Mouse (Mus musculus) heart, adult 2 months (tissue): ENCODE measurements around the gene Evc. TPM values are rescaled to one million over a fixed set of nuclear protein-coding genes. Genes with fewer than 3 reads are reported as not detected.

ENCODE experiments used
- DNase-seq, 2 experiments: peaks; one replicate each; pipeline ENCODE4 v3.0.0; 2021
- H3K27ac ChIP-seq: fragments of 200-600 bp; 2 replicates; pipeline ENCODE4 v1.8.1; 2022
- H3K27me3 ChIP-seq: fragments of 200-500 bp; 2 replicates; pipeline ENCODE4 v1.6.1; 2012; ENCODE audit warnings: mild to moderate bottlenecking, low read length, inconsistent platforms, mixed read lengths; ENCODE audit not compliant: control insufficient read depth, insufficient read depth
- H3K36me3 ChIP-seq: fragments of 200-500 bp; 2 replicates; pipeline ENCODE4 v1.6.1; 2012; ENCODE audit warnings: low read length, inconsistent platforms; ENCODE audit not compliant: control insufficient read depth, insufficient read depth
- H3K4me1 ChIP-seq: fragments of 200-500 bp; 2 replicates; pipeline ENCODE4 v1.6.1; 2011; ENCODE audit warnings: low read length; ENCODE audit not compliant: control insufficient read depth, insufficient read depth
- H3K4me3 ChIP-seq: fragments of 200-600 bp; 2 replicates; pipeline ENCODE4 v1.8.1; 2022
- H3K79me2 ChIP-seq: fragments of 200-500 bp; replicated peaks from 2 replicates; pipeline ENCODE4 v1.6.1; 2012; ENCODE audit warnings: mild to moderate bottlenecking, inconsistent platforms, low read length, moderate library complexity, mixed read lengths; ENCODE audit not compliant: control insufficient read depth, insufficient read depth
- H3K9ac ChIP-seq: fragments of 200-500 bp; 2 replicates; pipeline ENCODE4 v1.6.1; 2012; ENCODE audit warnings: low read depth, mild to moderate bottlenecking, control low read depth, inconsistent platforms, low read length, mixed read lengths
- CTCF ChIP-seq: fragments of 200-600 bp; IDR thresholded peaks from 2 replicates; pipeline ENCODE4 v1.8.1; 2022; ENCODE audit warnings: antibody characterized with exemption, mild to moderate bottlenecking, moderate library complexity
- EP300 ChIP-seq: fragments of 200-500 bp; IDR thresholded peaks from 2 replicates; pipeline ENCODE4 v1.6.1; 2011; ENCODE audit warnings: low read depth, low read length, control low read depth; ENCODE audit not compliant: insufficient read depth
- POLR2A ChIP-seq: fragments of 200-500 bp; IDR thresholded peaks from 2 replicates; pipeline ENCODE4 v1.6.1; 2011; ENCODE audit warnings: mild to moderate bottlenecking, low read depth, low read length, control low read depth; ENCODE audit not compliant: insufficient read depth
- WGBS: fragments of 180-500 bp; shearing (Covaris S2); methylation state at CpG from one replicate; pipeline ENCODE4 v1.1.7; 2018; 5-methylcytosine and 5-hydroxymethylcytosine counted together
- intact Hi-C: fragments of 180-260 bp; cut with DNase I; formaldehyde crosslinking; loops from one replicate; pipeline ENCODE4 v1.15.1; 2025
- polyA plus RNA-seq: library from polyadenylated mRNA; depleted of rRNA; stranded (reverse); fragments of >200 nt; gene quantifications from 2 replicates; pipeline ENCODE4 v1.2.3, GENCODE M21; 2012
- total RNA-seq, 2 experiments: library from RNA; stranded (reverse); gene quantifications; 2 replicates each; pipeline ENCODE4 v1.2.3; 2021

Gene Evc
- total and polyA plus RNA-seq, 3 experiments, result 5.2 to 6.5 (median 5.8) TPM

GRCm38 (mm10) chr5:37263816-37264215 lies 72.9 kb downstream of the Evc start:
- no peak for DNase-seq
- H3K79me2 ChIP-seq, result no peaks in the 10 kb centered on the region
- no peak overlapping the region for H3K27ac ChIP-seq
- 41% methylated on average over 6 of the region's 6 CpGs for WGBS
- TF ChIP-seq CTCF (no peak), POLR2A (no peak), EP300 (no peak)
- intact Hi-C loops, result no loop called here
- no peaks in the 10 kb centered on the region for H3K27me3 ChIP-seq
- no peaks in the 10 kb centered on the region for H3K36me3 ChIP-seq
- no peak overlapping the region for H3K4me3 ChIP-seq
- no peak overlapping the region for H3K9ac ChIP-seq
- peaks cover 3% of the 10 kb centered on the region; the same call in 1 of the 2 replicates for H3K4me1 ChIP-seq

GRCm38 (mm10) chr5:37261734-37262133 lies 75.0 kb downstream of the Evc start:
- WGBS, result 61% methylated on average over 5 of the region's 5 CpGs
- Histone ChIP-seq H3K4me1 (peaks cover 3% of the 10 kb centered on the region; the same call in 1 of the 2 replicates), H3K4me3 (no peak overlapping the region), H3K79me2 (no peaks in the 10 kb centered on the region), H3K27ac (no peak overlapping the region), H3K36me3 (no peaks in the 10 kb centered on the region), H3K9ac (no peak overlapping the region), H3K27me3 (no peaks in the 10 kb centered on the region)
- intact Hi-C loops, result no loop called here
- TF ChIP-seq EP300, result no peak
- TF ChIP-seq CTCF, result no peak
- DNase-seq, result no peak

GRCm38 (mm10) chr5:37257243-37257642 lies 79.5 kb downstream of the Evc start:
- no peak for DNase-seq
- Histone ChIP-seq H3K36me3 (no peaks in the 10 kb centered on the region), H3K79me2 (no peaks in the 10 kb centered on the region), H3K27ac (no peak overlapping the region), H3K9ac (no peak overlapping the region), H3K27me3 (no peaks in the 10 kb centered on the region), H3K4me1 (no peaks in the 10 kb centered on the region), H3K4me3 (no peak overlapping the region)
- intact Hi-C loops, result no loop called here
- TF ChIP-seq POLR2A (no peak), EP300 (no peak), CTCF (no peak)
- WGBS, result 23% methylated on average over 5 of the region's 5 CpGs

GRCm38 (mm10) chr5:37256823-37257222 lies 79.9 kb downstream of the Evc start:
- TF ChIP-seq EP300 (no peak), CTCF (no peak), POLR2A (no peak)
- no peak for DNase-seq
- Histone ChIP-seq H3K4me1 (no peaks in the 10 kb centered on the region), H3K36me3 (no peaks in the 10 kb centered on the region), H3K9ac (no peak overlapping the region), H3K4me3 (no peak overlapping the region), H3K79me2 (no peaks in the 10 kb centered on the region), H3K27ac (no peak overlapping the region), H3K27me3 (no peaks in the 10 kb centered on the region)
- 27% methylated on average over 7 of the region's 7 CpGs for WGBS
- intact Hi-C loops, result no loop called here

- Histone ChIP-seq H3K27me3 (no peaks in the 10 kb centered on the region), H3K4me1 (no peaks in the 10 kb centered on the region), H3K27ac (no peak overlapping the region), H3K79me2 (no peaks in the 10 kb centered on the region), H3K4me3 (no peak overlapping the region), H3K36me3 (no peaks in the 10 kb centered on the region), H3K9ac (no peak overlapping the region)
- TF ChIP-seq CTCF (no peak), POLR2A (no peak), EP300 (no peak)
- intact Hi-C loops, result no loop called here
- WGBS, result 82% methylated on average over 4 of the region's 4 CpGs
- no peak for DNase-seq
Measured at GRCm38 (mm10) chr5:37254523-37254922, 82.2 kb downstream of the Evc start.

GRCm38 (mm10) chr5:37252101-37252804 lies 84.4 kb downstream of the Evc start:
- TF ChIP-seq POLR2A (no peak), EP300 (no peak)
- intact Hi-C loops, result no loop called here
- Histone ChIP-seq H3K36me3 (no peaks in the 10 kb centered on the region), H3K27ac (no peak overlapping the region), H3K4me3 (no peak overlapping the region), H3K79me2 (no peaks in the 10 kb centered on the region), H3K27me3 (no peaks in the 10 kb centered on the region), H3K9ac (no peak overlapping the region), H3K4me1 (no peaks in the 10 kb centered on the region)
- no peak for DNase-seq
- WGBS, result 74% methylated on average over 9 of the region's 9 CpGs
